Mouse (Mus musculus): ENCODE results near the gene Meis2. TPM values are rescaled to one million over a fixed set of nuclear protein-coding genes. Genes with fewer than 3 reads are reported as not detected.
A peak's percentile ranks its signal among the peaks of the same experiment; 100 is the strongest.

Meis2 gene
- polyA plus RNA-seq, 1 experiment from 2014 or later = 65.7 TPM

DNA sequence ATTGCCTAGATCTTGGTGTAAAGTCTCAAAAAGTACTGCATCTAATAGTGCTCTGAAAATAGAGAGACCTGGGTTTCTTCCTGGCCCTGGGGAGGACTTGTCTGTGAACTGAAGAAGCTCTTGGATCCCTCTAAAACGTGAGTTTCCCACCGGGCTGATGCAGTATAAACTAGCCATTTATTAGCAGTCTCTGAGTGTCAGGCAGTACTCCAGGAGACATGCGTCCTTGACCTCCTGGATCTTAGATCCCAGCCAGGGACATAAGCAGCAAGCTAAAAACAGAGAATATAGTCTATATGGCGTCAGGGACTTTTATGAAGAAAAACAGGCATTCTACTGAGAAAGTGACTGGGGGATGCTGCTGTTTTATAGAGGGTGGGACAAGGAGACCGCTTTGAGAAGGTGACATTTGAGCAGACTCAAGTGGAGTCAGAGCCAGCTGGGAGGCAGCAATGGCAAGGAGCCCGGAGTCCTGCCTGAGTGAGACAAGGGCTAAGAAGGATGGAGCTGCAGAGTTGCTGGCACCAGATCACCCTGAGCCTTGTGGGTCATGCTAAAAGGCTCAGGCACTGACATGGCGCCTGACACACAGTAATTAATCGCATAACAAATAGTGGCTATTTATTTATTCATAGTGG is 126.6 kb downstream of the Meis2 start:
- no peaks in the 10 kb centered on the region for H3K4me1 ChIP-seq
- H3K27ac ChIP-seq = no peak overlapping the region
- H3K9me3 ChIP-seq (replicated peaks) = no peaks in the 10 kb centered on the region
- no peak for DNase-seq (ENCODE audit: low spot score)
- WGBS = 91% methylated on average over 8 of the region's 8 CpGs
- no peaks in the 10 kb centered on the region for H3K27me3 ChIP-seq (ENCODE audit: low read depth, poor library complexity, severe bottlenecking)
- H3K36me3 ChIP-seq = peaks cover 19% of the 10 kb centered on the region
- no peak overlapping the region for H3K4me3 ChIP-seq

DNA sequence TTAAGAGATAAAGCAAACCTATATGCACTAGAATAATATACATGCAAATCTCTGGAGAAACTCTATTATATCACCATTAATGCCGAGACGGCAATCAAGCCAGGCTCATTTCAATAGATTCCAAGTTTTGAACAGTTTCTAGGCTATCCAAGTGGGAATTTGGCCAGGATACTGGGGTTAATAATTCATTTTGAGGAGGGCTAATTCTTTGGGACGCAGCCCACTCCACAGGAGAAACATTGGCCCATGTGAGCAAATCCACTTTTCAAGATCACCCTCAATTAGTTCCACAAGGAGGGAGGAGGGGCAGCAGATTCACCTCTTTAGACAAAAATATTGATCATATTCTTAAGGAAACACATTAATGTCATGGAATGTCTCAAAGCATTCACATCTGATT is 127.3 kb downstream of the Meis2 start:
- no peaks in the 10 kb centered on the region for H3K9me3 ChIP-seq (replicated peaks)
- no peak overlapping the region for H3K27ac ChIP-seq
- peaks cover 19% of the 10 kb centered on the region for H3K36me3 ChIP-seq
- 94% methylated on average over 3 of the region's 3 CpGs for WGBS
- no peaks in the 10 kb centered on the region for H3K27me3 ChIP-seq (ENCODE audit: low read depth, poor library complexity, severe bottlenecking)
- no peak overlapping the region for H3K4me3 ChIP-seq
- DNase-seq (ENCODE audit: low spot score) = no peak
- no peaks in the 10 kb centered on the region for H3K4me1 ChIP-seq

DNA sequence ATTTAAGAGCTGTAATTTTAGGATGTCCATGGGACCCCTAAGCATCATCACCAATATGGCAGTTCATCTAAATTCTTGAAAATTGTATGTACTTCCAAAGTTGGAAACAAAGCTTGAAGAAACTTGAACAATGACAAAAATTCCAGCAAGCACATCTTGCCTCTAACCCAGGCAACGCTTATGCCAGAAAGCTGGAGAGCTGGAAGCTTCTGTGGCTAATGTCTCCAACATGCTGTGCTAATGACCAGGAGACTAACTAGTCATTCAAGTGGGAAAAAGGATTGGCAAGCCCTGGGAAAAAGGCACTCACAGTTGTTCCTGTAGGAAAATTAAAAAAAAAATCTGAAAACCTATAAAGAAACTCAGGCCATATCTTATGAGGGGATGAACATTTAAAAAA is 127.7 kb downstream of the Meis2 start:
- no peak for DNase-seq (ENCODE audit: low spot score)
- H3K4me1 ChIP-seq = no peaks in the 10 kb centered on the region
- H3K4me3 ChIP-seq = no peak overlapping the region
- peaks cover 17% of the 10 kb centered on the region for H3K36me3 ChIP-seq
- no peak overlapping the region for H3K27ac ChIP-seq
- H3K27me3 ChIP-seq (ENCODE audit: low read depth, poor library complexity, severe bottlenecking) = no peaks in the 10 kb centered on the region
- no peaks in the 10 kb centered on the region for H3K9me3 ChIP-seq (replicated peaks)
- 85% methylated on average over 1 of the region's 1 CpGs for WGBS

- Histone ChIP-seq H3K27me3 (ENCODE audit: low read depth, poor library complexity, severe bottlenecking) (no peaks in the 10 kb centered on the region), H3K9me3 (replicated peaks) (no peaks in the 10 kb centered on the region), H3K36me3 (peaks cover 17% of the 10 kb centered on the region), H3K4me1 (no peaks in the 10 kb centered on the region), H3K4me3 (no peak overlapping the region), H3K27ac (no peak overlapping the region)
- WGBS = 92% methylated on average over 9 of the region's 9 CpGs
- no peak for DNase-seq (ENCODE audit: low spot score)
Measured at GRCm38 (mm10) chr2:115936786-115937185, 128.9 kb downstream of the Meis2 start.

DNA sequence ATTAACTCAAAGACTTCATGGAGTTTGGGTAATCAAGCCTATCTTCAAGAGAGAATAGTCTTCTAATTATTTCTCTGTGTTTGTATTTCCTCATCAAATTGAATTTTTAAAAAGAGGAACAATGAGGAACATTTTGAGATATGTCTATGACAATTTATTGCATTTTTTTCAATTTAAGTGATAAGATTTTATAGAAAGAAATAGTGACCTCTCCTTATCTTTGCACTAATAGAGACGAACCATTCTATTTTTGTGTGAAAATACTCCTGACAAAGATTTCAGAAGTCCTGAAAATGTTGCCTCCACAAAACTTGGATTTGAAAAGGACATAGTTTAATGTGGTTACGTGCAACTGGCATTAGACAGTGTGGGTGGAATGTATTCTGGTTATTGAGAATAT is 131.3 kb downstream of the Meis2 start:
- Histone ChIP-seq H3K4me3 (no peak overlapping the region), H3K4me1 (no peaks in the 10 kb centered on the region), H3K27ac (no peak overlapping the region), H3K36me3 (no peaks in the 10 kb centered on the region), H3K27me3 (ENCODE audit: low read depth, poor library complexity, severe bottlenecking) (no peaks in the 10 kb centered on the region), H3K9me3 (replicated peaks) (no peaks in the 10 kb centered on the region)
- DNase-seq (ENCODE audit: low spot score) = no peak
- 93% methylated on average over 2 of the region's 2 CpGs for WGBS

- Histone ChIP-seq H3K27me3 (ENCODE audit: low read depth, poor library complexity, severe bottlenecking) (no peaks in the 10 kb centered on the region), H3K27ac (no peak overlapping the region), H3K4me1 (no peaks in the 10 kb centered on the region), H3K9me3 (replicated peaks) (no peaks in the 10 kb centered on the region), H3K4me3 (no peak overlapping the region), H3K36me3 (no peaks in the 10 kb centered on the region)
- 86% methylated on average over 2 of the region's 2 CpGs for whole genome bisulfite sequencing
- DNase-seq (ENCODE audit: low spot score) = no peak
Measured at GRCm38 (mm10) chr2:115933259-115933658, 132.4 kb downstream of the Meis2 start.

- Histone ChIP-seq H3K36me3 (peaks cover 11% of the 10 kb centered on the region; the same call in 1 of the 2 replicates), H3K4me1 (peaks cover 27% of the 10 kb centered on the region), H3K4me3 (no peak overlapping the region), H3K9me3 (replicated peaks) (no peaks in the 10 kb centered on the region), H3K27me3 (ENCODE audit: low read depth, poor library complexity, severe bottlenecking) (no peaks in the 10 kb centered on the region), H3K27ac (no peak overlapping the region)
- no peak for DNase-seq (ENCODE audit: low spot score)
- WGBS = 81% methylated on average over 3 of the region's 3 CpGs
Measured at GRCm38 (mm10) chr2:115925744-115926143, 139.9 kb downstream of the Meis2 start.

DNA sequence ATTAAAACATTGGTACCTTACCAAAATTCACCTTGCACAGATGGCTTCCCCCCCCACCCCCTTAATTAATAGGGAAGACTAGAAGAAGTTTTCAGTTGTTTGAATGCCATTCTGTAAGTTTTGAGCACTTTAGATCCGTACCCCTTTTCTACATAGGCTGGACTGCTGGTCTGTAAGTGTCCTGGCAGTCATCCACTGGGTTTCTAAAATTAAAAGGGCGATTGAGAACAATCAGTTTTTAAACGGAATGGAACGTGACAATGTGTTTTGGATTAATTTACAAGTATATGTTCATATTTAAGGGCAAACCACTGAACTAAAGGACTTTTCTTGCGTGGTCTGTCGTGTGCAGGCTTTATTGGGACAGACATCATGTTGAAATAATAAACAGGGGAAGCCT is 141.2 kb downstream of the Meis2 start:
- no peak for DNase-seq (ENCODE audit: low spot score)
- WGBS = 83% methylated on average over 6 of the region's 6 CpGs
- no peak overlapping the region for H3K4me3 ChIP-seq

DNA sequence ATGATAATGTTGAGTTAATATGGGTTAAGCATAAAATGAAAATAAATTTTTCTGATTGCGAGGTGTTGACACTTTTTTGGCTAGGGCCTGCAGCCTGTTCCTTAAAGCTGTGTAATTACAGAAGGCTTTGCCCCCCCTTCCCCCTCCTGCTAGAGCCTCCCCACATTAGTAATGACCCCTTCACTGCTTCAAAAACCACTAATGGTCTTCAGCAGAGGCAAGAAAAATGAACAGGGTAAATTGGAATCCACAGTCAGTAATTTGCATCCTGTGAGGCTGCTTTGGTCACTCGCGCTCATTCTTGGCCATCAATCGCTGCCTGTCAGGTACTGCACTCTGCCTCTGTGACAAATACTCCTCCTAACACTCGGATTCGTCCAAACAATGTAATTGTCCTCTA is 142.4 kb downstream of the Meis2 start:
- Histone ChIP-seq H3K4me1 (peaks cover 27% of the 10 kb centered on the region), H3K36me3 (peaks cover 29% of the 10 kb centered on the region), H3K27me3 (ENCODE audit: low read depth, poor library complexity, severe bottlenecking) (no peaks in the 10 kb centered on the region), H3K27ac (no peak overlapping the region), H3K4me3 (no peak overlapping the region), H3K9me3 (replicated peaks) (no peaks in the 10 kb centered on the region)
- 28% methylated on average over 6 of the region's 6 CpGs for WGBS
- peak; percentile 47 for DNase-seq (ENCODE audit: low spot score)

More for the DNA sequence above, 141.2 kb downstream of the Meis2 start:
- no peak overlapping the region for H3K27ac ChIP-seq
- H3K27me3 ChIP-seq (ENCODE audit: low read depth, poor library complexity, severe bottlenecking) = no peaks in the 10 kb centered on the region
- H3K9me3 ChIP-seq (replicated peaks) = no peaks in the 10 kb centered on the region
- peaks cover 27% of the 10 kb centered on the region for H3K4me1 ChIP-seq
- peaks cover 17% of the 10 kb centered on the region; the same call in 1 of the 2 replicates for H3K36me3 ChIP-seq

- H3K36me3 ChIP-seq = peaks cover 39% of the 10 kb centered on the region
- H3K4me1 ChIP-seq = peaks cover 27% of the 10 kb centered on the region
- H3K9me3 ChIP-seq (replicated peaks) = no peaks in the 10 kb centered on the region
- 89% methylated on average over 9 of the region's 9 CpGs for WGBS
- DNase-seq (ENCODE audit: low spot score) = no peak
- no peaks in the 10 kb centered on the region for H3K27me3 ChIP-seq (ENCODE audit: low read depth, poor library complexity, severe bottlenecking)
- no peak overlapping the region for H3K27ac ChIP-seq
- no peak overlapping the region for H3K4me3 ChIP-seq
Measured at GRCm38 (mm10) chr2:115921687-115922086, 144.0 kb downstream of the Meis2 start.

- Histone ChIP-seq H3K27ac (no peak overlapping the region), H3K36me3 (peaks cover 43% of the 10 kb centered on the region)
Measured at GRCm38 (mm10) chr2:115920336-115920951, 145.2 kb downstream of the Meis2 start.

GRCm38 (mm10) chr2:115919141-115920071 is 146.2 kb downstream of the Meis2 start:
- 89% methylated on average over 14 of the region's 14 CpGs for WGBS
- Histone ChIP-seq H3K27me3 (ENCODE audit: low read depth, poor library complexity, severe bottlenecking) (no peaks in the 10 kb centered on the region), H3K4me1 (peaks cover 31% of the 10 kb centered on the region), H3K9me3 (replicated peaks) (no peaks in the 10 kb centered on the region), H3K36me3 (peaks cover 43% of the 10 kb centered on the region), H3K27ac (no peak overlapping the region), H3K4me3 (no peak overlapping the region)
- DNase-seq (ENCODE audit: low spot score) = no peak

More at GRCm38 (mm10) chr2:115920336-115920951, 145.2 kb downstream of the Meis2 start:
- peaks cover 35% of the 10 kb centered on the region for H3K4me1 ChIP-seq
- H3K4me3 ChIP-seq = no peak overlapping the region
- H3K27me3 ChIP-seq (ENCODE audit: low read depth, poor library complexity, severe bottlenecking) = no peaks in the 10 kb centered on the region
- WGBS = 74% methylated on average over 5 of the region's 5 CpGs
- DNase-seq (ENCODE audit: low spot score) = no peak
- H3K9me3 ChIP-seq (replicated peaks) = no peaks in the 10 kb centered on the region

DNA sequence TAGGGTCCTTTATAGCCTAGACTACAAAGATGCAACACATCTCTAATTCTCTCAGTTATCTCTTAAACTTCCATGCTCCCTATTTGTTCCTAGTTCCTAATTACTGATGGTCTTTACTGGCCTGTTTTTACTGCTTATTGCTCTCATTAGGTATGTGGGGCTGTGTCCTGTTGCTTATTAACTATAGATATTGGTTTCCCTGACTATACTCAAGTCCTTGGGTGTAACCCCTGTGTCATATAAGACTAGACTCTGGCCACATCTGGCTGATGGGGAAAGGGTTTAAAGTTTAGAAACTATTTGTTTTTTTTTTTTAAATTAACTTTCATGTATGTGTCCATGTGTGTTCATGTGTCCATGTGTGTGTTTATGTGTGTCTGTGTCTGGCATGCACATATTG is 147.1 kb downstream of the Meis2 start:
- no peak overlapping the region for H3K4me3 ChIP-seq
- no peaks in the 10 kb centered on the region for H3K9me3 ChIP-seq (replicated peaks)
- no peak overlapping the region for H3K27ac ChIP-seq
- H3K4me1 ChIP-seq = peaks cover 23% of the 10 kb centered on the region
- peaks cover 43% of the 10 kb centered on the region for H3K36me3 ChIP-seq
- no peak for DNase-seq (ENCODE audit: low spot score)
- H3K27me3 ChIP-seq (ENCODE audit: low read depth, poor library complexity, severe bottlenecking) = no peaks in the 10 kb centered on the region

All from limb, embryonic 10.5 days (tissue).